Mouse (Mus musculus) forebrain, embryonic 11.5 days (tissue): ENCODE data around the gene Spdye4a. TPM values are rescaled to one million over a fixed set of nuclear protein-coding genes. Genes with fewer than 3 reads are reported as not detected.
"Not testable (repeated sequence)": the region's sequence is repeated elsewhere in the genome, so short reads cannot be mapped to it uniquely, and the experiment has no call there.

ENCODE experiments used
- ATAC-seq: fragments of 200-750 bp; cut with Nextera tagmentation; replicated peaks from 2 replicates; pipeline ENCODE4 v1.8.0; 2017; ENCODE audit warnings: moderate TSS enrichment; ENCODE audit not compliant: low FRiP score
- DNase-seq: peaks from one replicate; pipeline ENCODE4 v3.0.0-alpha.2; 2017; ENCODE audit warnings: low spot score
- H3K27ac ChIP-seq: fragments of 300-500 bp; sonication (generic); 2 replicates; pipeline ENCODE4 v1.5.1; 2014; ENCODE audit warnings: low read depth, low read length
- H3K27me3 ChIP-seq: fragments of 300-500 bp; sonication (generic); 2 replicates; pipeline ENCODE4 v1.6.1; 2014; ENCODE audit warnings: mild to moderate bottlenecking, low read length, mixed read lengths; ENCODE audit not compliant: control insufficient read depth, insufficient read depth
- H3K36me3 ChIP-seq: fragments of 300-500 bp; sonication (generic); 2 replicates; pipeline ENCODE4 v1.6.1; 2014; ENCODE audit warnings: mild to moderate bottlenecking, low read length, moderate library complexity, mixed read lengths; ENCODE audit not compliant: control insufficient read depth, insufficient read depth
- H3K4me1 ChIP-seq: fragments of 300-500 bp; sonication (generic); replicated peaks from 2 replicates; pipeline ENCODE4 v1.6.1; 2014; ENCODE audit warnings: low read length, mixed read lengths; ENCODE audit not compliant: control insufficient read depth, insufficient read depth
- H3K4me2 ChIP-seq: fragments of 300-500 bp; sonication (generic); 2 replicates; pipeline ENCODE4 v1.6.1; 2014; ENCODE audit warnings: low read depth, mild to moderate bottlenecking, low read length, moderate library complexity, mixed read lengths; ENCODE audit not compliant: severe bottlenecking
- H3K4me3 ChIP-seq: fragments of 300-500 bp; sonication (generic); 2 replicates; pipeline ENCODE4 v1.5.1; 2014; ENCODE audit warnings: low read depth, low read length
- H3K9ac ChIP-seq: fragments of 300-500 bp; sonication (generic); 2 replicates; pipeline ENCODE4 v1.6.1; 2014; ENCODE audit warnings: low read length
- H3K9me3 ChIP-seq: fragments of 300-500 bp; sonication (generic); 2 replicates; pipeline ENCODE4 v1.6.1; 2016; ENCODE audit warnings: low read length, mixed read lengths; ENCODE audit not compliant: control insufficient read depth
- WGBS: fragments of 180-500 bp; shearing (Covaris S2); extraction: QIAGEN DNeasy Blood & Tissue Kit; methylation state at CpG from one replicate; pipeline ENCODE4 v1.1.7; 2014; 5-methylcytosine and 5-hydroxymethylcytosine counted together
- polyA plus RNA-seq: library from polyadenylated mRNA; unstranded; fragments of >200 nt; fragmentation: Nextera tagmentation; extraction: Ambion mirVana; gene quantifications from 2 replicates; pipeline ENCODE4 v1.2.1, GENCODE M21; 2014

Spdye4a gene
- polyA plus RNA-seq, 1 experiment from 2014 or later = not detected

- H3K36me3 ChIP-seq = no peaks in the 10 kb centered on the region
- no peak overlapping the region for H3K4me3 ChIP-seq
- peaks cover 2% of the 10 kb centered on the region for H3K9me3 ChIP-seq
- WGBS = 85% methylated on average over 2 of the region's 2 CpGs
- H3K4me1 ChIP-seq = no peaks in the 10 kb centered on the region
- no peaks in the 10 kb centered on the region for H3K27me3 ChIP-seq
- ATAC-seq (no peak), DNase-seq (no peak)
- H3K9ac ChIP-seq = no peak overlapping the region
- no peak overlapping the region for H3K4me2 ChIP-seq
- no peak overlapping the region for H3K27ac ChIP-seq
These were observed 12.9 kb downstream of the Spdye4a start for GRCm38 (mm10) chr5:143213832-143214231.

DNA sequence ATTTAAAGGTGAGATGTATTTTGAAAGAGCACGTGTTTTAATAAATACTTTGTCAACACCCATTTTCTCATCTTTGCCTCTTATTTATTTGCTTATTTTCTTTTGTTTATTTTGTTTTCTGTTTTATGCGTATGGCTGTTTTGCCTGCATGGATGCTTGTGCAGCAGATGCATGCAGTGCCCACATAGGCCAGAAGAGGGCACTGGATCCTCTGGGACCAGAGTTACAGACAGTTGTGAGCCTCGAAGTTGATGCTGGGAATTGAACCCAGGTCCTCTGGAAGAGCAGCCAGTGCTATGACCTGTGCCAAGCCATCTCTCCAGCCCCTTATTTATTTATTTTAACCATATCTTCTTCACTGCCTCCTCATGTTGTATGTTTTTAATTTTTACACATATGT is 21.7 kb downstream of the Spdye4a start:
- H3K4me1 ChIP-seq = no peaks in the 10 kb centered on the region
- no peak for ATAC-seq
- peaks cover 5% of the 10 kb centered on the region for H3K9me3 ChIP-seq
- H3K4me2 ChIP-seq = no peak overlapping the region
- no peak overlapping the region for H3K9ac ChIP-seq
- no peaks in the 10 kb centered on the region for H3K36me3 ChIP-seq
- H3K27me3 ChIP-seq = no peaks in the 10 kb centered on the region
- H3K4me3 ChIP-seq = no peak overlapping the region
- 64% methylated on average over 3 of the region's 3 CpGs for WGBS
- DNase-seq = no peak
- H3K27ac ChIP-seq = no peak overlapping the region

DNA sequence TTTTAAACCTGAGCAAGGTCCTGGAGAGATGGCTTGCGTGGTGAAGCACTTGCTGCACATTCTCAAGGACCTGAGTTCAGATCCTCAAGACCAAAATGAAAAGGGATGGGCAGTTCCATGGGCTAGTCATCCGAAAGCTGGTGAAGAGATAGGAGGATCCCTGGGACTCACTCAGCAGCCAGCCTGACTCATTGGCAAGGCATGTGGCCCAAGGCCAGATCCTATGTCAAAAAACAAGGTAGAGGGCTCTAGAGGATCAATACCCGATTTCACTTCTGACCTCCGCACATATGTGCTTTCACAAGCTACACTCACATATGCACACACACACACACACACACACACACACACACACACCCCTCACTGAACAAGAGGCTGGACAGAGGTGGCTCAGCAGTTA is 30.2 kb downstream of the Spdye4a start:
- 85% methylated on average over 4 of the region's 4 CpGs for WGBS
- Histone ChIP-seq H3K4me2 (no peak overlapping the region), H3K27ac (no peak overlapping the region), H3K4me3 (no peak overlapping the region), H3K9me3 (no peaks in the 10 kb centered on the region), H3K27me3 (no peaks in the 10 kb centered on the region), H3K36me3 (no peaks in the 10 kb centered on the region), H3K9ac (no peak overlapping the region), H3K4me1 (no peaks in the 10 kb centered on the region)
- ATAC-seq (no peak), DNase-seq (no peak)

DNA sequence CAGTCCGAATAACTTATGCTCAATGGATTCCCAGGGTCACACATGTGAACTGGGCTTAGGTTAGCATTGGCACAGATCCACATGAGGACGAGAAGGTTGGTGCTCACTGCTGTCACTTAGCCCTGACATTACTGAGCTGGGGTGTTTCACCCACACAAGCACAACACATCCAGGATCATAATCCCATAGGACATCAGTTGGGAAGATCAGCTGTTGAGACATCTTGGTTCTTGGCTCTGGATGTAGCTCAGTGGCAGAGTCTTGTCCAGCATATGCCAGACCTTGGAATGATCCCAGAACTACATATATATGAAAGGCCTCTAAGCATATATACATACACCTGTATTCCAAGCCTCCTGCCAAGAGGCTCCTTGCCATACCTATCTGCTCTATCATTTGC is 31.5 kb downstream of the Spdye4a start:
- no peak for DNase-seq
- WGBS = 84% methylated on average over 2 of the region's 2 CpGs

DNA sequence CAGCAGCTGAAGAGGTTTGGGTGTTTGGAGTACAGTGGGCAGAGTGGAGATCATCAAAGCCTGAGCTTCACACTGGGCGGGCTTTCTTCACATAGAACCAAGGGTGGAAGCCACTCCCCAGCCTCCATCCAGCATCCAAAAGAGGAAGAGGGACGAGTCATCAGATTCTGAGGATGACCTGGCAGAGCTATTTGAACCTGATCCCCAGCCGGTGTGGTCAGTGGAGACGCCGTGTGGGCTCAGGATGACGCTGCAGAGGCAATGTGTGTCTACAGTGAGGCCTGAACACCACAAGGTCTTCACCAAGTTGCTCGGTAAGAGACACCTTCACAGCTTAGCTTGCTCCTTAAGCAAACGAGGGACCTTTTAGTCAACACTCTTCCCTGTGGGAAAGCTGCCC is 31.9 kb downstream of the Spdye4a start:
- not testable (repeated sequence) for H3K27ac ChIP-seq, ATAC-seq, H3K4me2 ChIP-seq, H3K4me1 ChIP-seq, H3K9ac ChIP-seq, DNase-seq, H3K4me3 ChIP-seq, H3K27me3 ChIP-seq, H3K9me3 ChIP-seq, H3K36me3 ChIP-seq
- 76% methylated on average over 8 of the region's 8 CpGs for WGBS

More for the DNA sequence above, 31.5 kb downstream of the Spdye4a start:
- Histone ChIP-seq H3K27ac (no peak overlapping the region), H3K27me3 (no peaks in the 10 kb centered on the region), H3K9ac (no peak overlapping the region), H3K36me3 (no peaks in the 10 kb centered on the region), H3K9me3 (no peaks in the 10 kb centered on the region), H3K4me1 (no peaks in the 10 kb centered on the region), H3K4me3 (no peak overlapping the region), H3K4me2 (no peak overlapping the region)
- no peak for ATAC-seq

GRCm38 (mm10) chr5:143192806-143193205 is 33.9 kb downstream of the Spdye4a start:
- Histone ChIP-seq H3K27me3 (no peaks in the 10 kb centered on the region), H3K36me3 (no peaks in the 10 kb centered on the region), H3K9ac (no peak overlapping the region), H3K9me3 (no peaks in the 10 kb centered on the region), H3K4me2 (no peak overlapping the region), H3K4me1 (no peaks in the 10 kb centered on the region), H3K27ac (no peak overlapping the region), H3K4me3 (no peak overlapping the region)
- ATAC-seq = no peak
- no peak for DNase-seq
- WGBS = 93% methylated on average over 8 of the region's 8 CpGs

GRCm38 (mm10) chr5:143188014-143188413 is 38.7 kb downstream of the Spdye4a start:
- not testable (repeated sequence) for H3K27ac ChIP-seq, H3K9ac ChIP-seq, ATAC-seq, H3K36me3 ChIP-seq, H3K4me2 ChIP-seq, DNase-seq, H3K4me1 ChIP-seq, H3K27me3 ChIP-seq, H3K4me3 ChIP-seq, H3K9me3 ChIP-seq
- no CpG with 5 or more reads among the region's 1 CpGs for WGBS

DNA sequence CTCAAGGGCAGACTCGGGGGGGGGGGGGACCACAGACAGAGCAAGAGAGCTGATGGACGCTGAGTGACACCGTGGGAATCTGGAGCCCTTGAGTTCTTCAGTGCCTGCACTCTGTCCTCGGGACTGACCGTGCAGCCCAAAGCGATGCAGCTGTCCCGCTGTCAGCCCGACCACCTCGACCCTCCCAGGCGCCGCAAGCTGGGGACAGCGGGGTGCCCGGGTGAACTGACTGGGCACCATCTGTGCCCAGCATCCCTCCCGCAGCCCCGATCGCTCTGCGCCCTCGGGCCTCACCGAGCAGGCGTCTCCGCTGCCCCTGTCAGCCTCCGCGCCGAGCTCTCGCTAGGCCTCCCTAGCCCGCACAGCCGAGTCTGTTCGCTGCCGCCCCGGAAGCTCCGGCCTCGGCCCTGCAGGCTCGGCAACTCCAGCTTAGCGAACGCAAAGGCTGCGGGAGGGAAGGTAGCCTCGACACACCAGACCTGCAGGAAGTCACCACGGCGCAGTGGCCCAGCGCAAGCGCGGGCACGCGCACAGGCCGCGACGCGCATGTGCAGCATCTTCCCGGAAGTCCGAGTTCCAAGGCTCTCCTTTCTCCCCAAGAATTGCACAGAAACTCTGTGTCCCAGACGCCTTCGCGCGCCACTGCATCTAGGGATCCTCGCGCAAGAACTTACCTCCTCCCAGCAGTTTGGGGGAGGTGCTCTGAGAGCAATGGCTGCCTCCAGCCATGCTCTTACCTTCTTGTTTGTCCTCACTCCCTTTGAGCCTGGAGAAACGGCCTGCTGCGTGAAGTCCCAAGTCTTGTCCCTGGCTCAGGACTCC is 46.2 kb downstream of the Spdye4a start, which contains the start of the genes Rbak and Spdye4b:
TSS of gene Rbak (minus strand) at position 521 of the 822 bp plus-strand sequence.
TSS of gene Spdye4b (plus strand) at position 763 of the 822 bp plus-strand sequence.
- under 1% methylated on average over 58 of the region's 58 CpGs for WGBS
- Histone ChIP-seq H3K4me3 (peak within 1 kb of the TSS; percentile 81), H3K36me3 (peaks cover 11% of the 10 kb centered on the region), H3K4me2 (peak within 1 kb of the TSS; percentile 60), H3K27ac (peak within 1 kb of the TSS; percentile 70), H3K4me1 (no peaks in the 10 kb centered on the region), H3K9me3 (no peaks in the 10 kb centered on the region; the same call in 1 of the 2 replicates), H3K27me3 (no peaks in the 10 kb centered on the region), H3K9ac (peak within 1 kb of the TSS; percentile 88)
- ATAC-seq (peak; percentile 95), DNase-seq (peak; percentile 95)

DNA sequence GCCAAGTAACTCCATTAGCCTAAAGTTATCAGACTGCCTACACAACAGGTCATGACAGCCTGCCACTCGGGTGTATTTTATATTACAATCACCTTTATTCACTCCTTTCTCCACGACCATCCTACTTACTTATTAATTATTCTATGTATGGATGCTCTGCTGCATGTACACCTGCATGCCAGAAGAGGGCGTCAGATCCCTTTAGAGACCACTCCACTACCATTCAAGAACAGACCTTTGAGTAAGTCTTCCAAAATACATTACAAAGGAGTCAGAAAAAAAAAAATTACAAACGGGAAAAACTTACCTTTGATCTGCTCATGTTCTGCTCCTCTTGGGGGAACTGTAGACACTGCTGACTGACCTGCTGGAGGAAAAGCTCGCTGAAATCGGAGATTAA is 47.5 kb downstream of the Spdye4a start:
- H3K4me3 ChIP-seq = no peak overlapping the region
- 43% methylated on average over 6 of the region's 6 CpGs for WGBS
- no peaks in the 10 kb centered on the region; the same call in 1 of the 2 replicates for H3K9me3 ChIP-seq
- peaks cover 18% of the 10 kb centered on the region for H3K36me3 ChIP-seq
- no peaks in the 10 kb centered on the region for H3K27me3 ChIP-seq
- no peaks in the 10 kb centered on the region for H3K4me1 ChIP-seq
- H3K27ac ChIP-seq = no peak overlapping the region
- H3K9ac ChIP-seq = no peak overlapping the region
- DNase-seq = no peak
- no peak for ATAC-seq
- H3K4me2 ChIP-seq = no peak overlapping the region
